Mouse (Mus musculus): ENCODE measurements around the gene Ankrd34c. TPM values are rescaled to one million over a fixed set of nuclear protein-coding genes. Genes with fewer than 3 reads are reported as not detected.
A peak's percentile ranks its signal among the peaks of the same experiment; 100 is the strongest.

Ankrd34c gene
- not detected for total RNA-seq (2021)
- not detected in 2 replicates for polyA plus RNA-seq (2012; rRNA removed)
- long read RNA-seq, result 0 reads

GRCm38 (mm10) chr9:89738295-89738694 is at the start of gene Ankrd34c:
Gene Ankrd34c (minus strand): TSS chr9:89738475.
- DNase-seq, result peak; percentile 3

DNA sequence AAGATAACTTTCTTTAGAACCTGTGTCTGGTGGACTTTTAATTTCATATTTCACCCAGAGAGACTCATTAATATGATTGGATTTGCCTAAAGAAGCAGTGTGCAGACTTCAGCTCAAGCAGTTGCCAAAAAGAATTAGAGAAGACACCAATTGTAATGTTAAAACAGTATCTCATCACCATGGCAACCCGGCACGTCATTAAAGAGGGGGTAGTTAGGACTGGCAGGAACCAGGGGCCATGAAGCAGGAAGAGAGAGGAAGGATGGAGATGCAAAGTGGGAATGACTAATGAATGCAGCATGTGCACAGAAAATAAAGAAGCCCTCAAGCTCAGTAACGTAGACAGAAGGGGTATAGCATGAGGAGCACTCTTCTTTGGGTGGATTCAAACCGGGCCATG is 49.3 kb upstream of the Ankrd34c start:
- DNase-seq, result no peak

DNA sequence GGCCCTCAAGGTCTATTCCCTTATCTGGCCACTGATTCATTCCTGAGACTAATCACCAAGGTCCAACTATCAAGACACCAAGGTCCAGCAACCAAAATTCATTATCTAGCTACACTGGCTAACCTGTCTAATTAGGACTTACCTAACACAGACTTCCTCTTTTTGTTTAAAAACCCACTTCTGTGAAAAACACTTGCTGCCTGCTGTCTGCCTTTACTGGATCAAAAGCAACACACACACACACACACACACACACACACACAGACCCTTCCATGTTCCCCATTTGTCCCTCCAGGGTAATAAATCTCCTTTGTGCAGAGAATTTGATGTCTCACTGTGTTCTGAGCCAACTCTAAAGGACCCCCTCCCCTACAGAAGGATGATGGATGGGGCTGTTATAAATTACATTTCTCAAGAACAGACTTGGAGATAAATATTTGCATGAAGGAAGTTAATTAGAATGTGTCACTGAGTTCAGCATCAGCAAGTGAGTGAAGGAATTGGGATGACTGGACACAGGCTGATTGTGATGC is 43.2 kb upstream of the Ankrd34c start:
- DNase-seq, result peak; percentile 19

DNA sequence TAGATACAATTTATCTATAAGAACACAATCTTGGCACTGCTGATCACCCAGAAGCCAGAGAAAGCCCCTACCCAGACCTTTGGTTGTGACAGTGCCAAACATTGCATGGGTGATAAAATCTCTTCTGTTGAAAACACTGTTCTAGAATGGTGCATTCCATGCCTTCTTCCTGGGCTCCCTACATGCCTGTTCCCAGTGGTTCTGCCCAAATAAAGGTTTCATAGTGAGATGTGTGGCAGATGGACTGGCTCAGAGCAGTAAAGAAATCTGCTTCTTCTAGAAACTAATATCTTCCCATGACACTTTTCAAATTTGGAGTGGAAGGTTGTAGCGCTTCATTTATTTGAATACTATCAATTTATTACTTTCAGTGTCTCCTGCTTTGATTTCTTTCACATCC is 41.0 kb upstream of the Ankrd34c start:
- no peak for DNase-seq

- DNase-seq, result no peak
Measured at GRCm38 (mm10) chr9:89771153-89771552, 32.9 kb upstream of the Ankrd34c start.

GRCm38 (mm10) chr9:89762017-89762416 is 23.7 kb upstream of the Ankrd34c start:
- DNase-seq, result no peak

DNA sequence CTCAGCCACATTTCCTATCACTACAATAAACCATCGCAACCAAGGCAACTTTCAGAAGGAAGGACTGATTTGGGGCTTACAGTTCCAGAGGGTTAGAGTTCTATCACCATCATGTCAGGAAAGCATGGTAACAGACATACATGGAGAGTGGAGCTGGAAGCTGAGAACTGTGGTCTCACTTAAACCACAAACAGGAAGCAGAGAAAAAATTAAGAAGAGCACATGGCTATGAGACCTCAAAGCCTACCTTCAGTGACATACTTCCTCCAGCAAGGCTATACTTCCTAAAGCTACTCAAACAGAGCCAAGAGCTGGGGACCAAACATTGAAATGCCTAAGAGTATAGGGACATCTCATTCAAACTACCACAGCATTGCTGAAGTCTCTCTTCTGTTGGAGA is 20.3 kb upstream of the Ankrd34c start:
- no peak for DNase-seq

DNA sequence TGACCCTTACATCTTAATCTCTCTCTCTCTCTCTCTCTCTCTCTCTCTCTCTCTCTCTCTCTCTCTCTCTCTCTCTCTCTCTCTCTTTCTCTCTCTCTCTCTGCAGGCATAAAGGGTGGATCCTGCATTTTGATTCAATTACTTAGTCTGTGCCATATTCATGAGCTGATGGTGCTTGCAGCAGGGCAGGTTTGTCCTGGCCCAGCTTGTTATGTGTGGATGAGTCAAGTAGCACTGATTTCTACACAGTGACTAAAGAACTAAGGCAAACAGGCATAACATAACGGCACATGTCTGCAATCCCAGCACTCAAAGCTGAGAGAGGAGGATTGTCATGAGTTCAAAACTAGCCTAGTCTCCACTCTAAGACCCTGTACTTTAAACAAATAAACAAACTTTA is 19.9 kb upstream of the Ankrd34c start:
- no peak for DNase-seq

DNA sequence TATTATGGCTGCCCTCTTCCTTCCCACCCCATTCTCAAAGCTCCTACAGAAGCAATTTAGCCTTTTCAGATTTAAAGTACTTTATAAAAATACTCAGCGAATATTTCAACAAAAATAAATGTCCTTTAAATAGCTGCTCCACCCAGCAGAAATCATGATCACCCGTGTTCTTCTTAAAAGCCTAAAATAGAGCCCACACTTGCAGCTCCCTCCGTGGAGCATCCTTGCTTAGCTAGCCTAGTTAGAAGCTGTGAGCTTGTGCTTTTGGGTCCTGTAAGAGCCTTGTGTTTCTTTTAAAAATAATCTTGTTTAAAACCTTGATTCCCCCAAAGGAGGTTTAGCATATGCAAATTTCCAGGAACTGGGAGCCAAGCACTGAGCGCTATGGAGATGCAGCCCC is 19.3 kb upstream of the Ankrd34c start:
- no peak for DNase-seq

- DNase-seq, result no peak
Measured at GRCm38 (mm10) chr9:89740041-89740440, 1.8 kb upstream of the Ankrd34c start.

DNA sequence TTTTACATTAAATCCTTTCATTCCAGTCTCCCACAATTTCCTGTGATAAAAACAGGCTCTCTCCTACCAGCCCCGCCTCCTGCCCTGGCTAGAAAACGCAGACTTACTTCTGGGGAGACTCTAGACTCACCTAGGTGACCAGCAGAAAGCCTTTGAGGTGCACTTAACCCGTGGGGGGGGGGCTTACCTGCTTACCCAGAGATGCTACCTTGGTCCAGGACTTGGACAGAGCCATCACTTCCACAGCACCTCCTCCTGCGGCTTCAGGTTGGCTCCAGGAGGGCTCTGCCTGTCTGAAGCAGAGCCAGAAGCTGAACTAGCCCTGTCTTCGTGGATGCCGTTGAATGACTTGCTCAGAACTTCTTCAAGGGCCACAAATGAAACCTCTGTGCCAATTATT is 387 bp downstream of the Ankrd34c start:
- no peak for DNase-seq

DNA sequence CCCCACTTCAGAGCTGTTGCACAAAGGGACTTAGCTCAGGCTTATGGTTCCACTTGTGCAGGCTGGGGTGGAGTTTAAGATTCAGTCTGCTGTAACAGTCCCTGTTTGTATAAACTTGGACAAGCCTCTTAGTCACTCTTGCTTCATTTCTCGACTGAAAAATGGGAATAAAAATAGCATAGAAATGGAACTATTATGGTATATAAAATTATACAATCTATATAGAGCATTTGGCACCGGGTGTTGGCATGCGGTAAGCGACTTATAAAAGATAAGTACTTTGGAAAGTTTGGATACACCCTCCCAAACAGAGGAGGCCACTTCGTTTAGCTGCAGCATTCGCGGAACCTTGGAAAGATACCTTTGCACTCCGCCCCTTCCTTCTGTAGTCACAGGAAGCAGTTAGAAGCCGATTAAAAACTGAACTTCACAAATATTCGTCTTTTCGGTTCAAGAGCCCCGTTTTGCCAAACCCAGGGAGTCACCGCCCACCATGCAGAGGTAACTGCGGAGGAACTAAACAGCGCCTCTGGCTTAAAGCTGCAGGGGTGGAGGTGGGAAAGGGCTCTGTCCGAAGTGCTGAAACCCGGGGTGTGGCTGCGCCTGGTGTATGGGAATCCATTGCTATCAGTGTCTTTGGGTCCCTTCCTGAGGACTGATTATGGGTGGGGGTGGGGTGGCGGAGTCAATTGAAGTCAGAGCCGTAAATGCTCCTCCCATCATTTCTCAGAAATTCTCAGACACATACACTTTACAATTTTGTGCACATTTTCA is 1.2 kb downstream of the Ankrd34c start:
- peak; percentile 38 for DNase-seq

GRCm38 (mm10) chr9:89706906-89707305 is 31.4 kb downstream of the Ankrd34c start:
- no peak for DNase-seq

GRCm38 (mm10) chr9:89705197-89705533 is 33.1 kb downstream of the Ankrd34c start:
- no peak for DNase-seq

GRCm38 (mm10) chr9:89704265-89705196 is 33.7 kb downstream of the Ankrd34c start, which contains the start of gene Tmed3:
Gene Tmed3 (minus strand): TSS chr9:89705068.
- peak; percentile 95 for DNase-seq

GRCm38 (mm10) chr9:89700910-89701457 is 37.3 kb downstream of the Ankrd34c start:
- DNase-seq, result no peak

DNA sequence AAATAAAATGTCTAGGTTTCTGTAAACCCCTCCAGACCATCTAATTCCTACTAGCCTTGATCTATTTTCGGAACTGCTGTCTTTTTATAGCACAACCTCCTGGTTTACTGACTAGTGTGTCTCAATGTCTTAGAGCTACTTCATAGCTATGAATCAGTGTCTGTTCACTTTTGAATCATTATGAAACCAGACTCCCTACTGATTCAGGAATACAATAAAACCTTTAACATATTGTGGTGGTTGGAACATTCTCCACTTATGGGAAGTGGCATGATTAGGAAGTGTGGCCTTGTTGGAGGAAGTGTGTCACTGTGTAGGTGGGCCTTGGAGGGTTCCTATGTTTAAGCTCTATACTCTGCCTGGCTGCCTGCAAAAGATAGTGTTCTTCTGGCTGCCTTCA is 43.1 kb downstream of the Ankrd34c start:
- no peak for DNase-seq

- peak; percentile 72 for DNase-seq
Measured at GRCm38 (mm10) chr9:89693670-89694069, 44.6 kb downstream of the Ankrd34c start.

GRCm38 (mm10) chr9:89689179-89689578 is 49.1 kb downstream of the Ankrd34c start:
- no peak for DNase-seq

GRCm38 (mm10) chr9:89687503-89688226 is 50.6 kb downstream of the Ankrd34c start:
- no peak for DNase-seq

DNA sequence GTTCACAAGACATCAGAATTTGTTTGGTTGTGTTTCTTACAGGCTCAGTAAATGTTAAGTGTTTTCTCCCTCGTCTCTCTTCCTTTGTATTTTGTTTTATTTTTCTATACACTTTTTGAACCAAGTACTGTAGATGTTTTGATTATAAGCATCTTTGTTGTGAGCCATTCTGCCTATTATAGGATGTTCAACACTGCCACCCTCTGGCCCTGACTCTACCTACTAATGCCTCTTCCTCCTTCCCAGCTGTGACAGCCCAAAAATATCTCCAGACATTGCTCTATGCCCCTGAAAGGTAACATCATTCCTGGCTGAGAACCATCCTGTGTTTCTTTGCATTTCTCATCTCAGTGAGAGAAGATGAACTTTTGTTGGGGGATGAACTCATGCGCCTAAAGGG is 52.0 kb downstream of the Ankrd34c start:
- DNase-seq, result no peak

DNA sequence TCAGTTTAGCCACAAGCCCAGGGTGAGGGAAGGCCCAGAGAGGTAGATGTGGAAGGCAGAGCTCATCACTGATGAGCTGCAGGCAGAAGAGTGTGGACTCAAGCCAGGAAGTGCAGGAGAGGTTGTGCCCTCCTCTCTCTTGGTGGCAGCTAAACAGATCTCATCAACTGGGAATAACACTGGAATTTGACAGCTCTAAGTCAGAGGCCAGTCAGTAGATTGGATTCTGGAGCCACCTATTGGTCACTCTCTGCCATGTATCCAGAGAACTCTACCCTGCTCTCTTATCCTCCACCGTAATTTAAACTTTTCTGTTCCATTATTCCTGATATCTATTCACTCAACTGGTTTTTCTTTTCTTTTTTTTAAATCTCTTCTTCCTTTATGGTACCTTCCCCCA is 59.3 kb downstream of the Ankrd34c start:
- no peak for DNase-seq
